Mouse (Mus musculus) liver, postnatal 0 days (tissue): ENCODE data around the gene Fosb. TPM values are rescaled to one million over a fixed set of nuclear protein-coding genes. Genes with fewer than 3 reads are reported as not detected.

Experiments
- ATAC-seq: fragments of 200-750 bp; cut with Nextera tagmentation; 2 replicates; pipeline ENCODE4 v1.8.0; 2017; ENCODE audit warnings: mild to moderate bottlenecking, moderate library complexity
- DNase-seq: peaks from one replicate; pipeline ENCODE4 v3.0.0-alpha.2; 2016
- H3K27ac ChIP-seq: fragments of 300-500 bp; sonication (generic); 2 replicates; pipeline ENCODE4 v1.5.1; 2014; ENCODE audit warnings: antibody characterized with exemption, moderate library complexity, mild to moderate bottlenecking, low read depth
- H3K27me3 ChIP-seq: fragments of 300-500 bp; sonication (generic); 2 replicates; pipeline ENCODE4 v1.6.1; 2014; ENCODE audit warnings: low read length, control low read depth, mixed read lengths; ENCODE audit not compliant: insufficient read depth
- H3K36me3 ChIP-seq: fragments of 300-500 bp; sonication (generic); replicated peaks from 2 replicates; pipeline ENCODE4 v1.6.1; 2014; ENCODE audit warnings: mild to moderate bottlenecking, control low read depth, low read length, moderate library complexity, mixed read lengths; ENCODE audit not compliant: insufficient read depth
- H3K4me1 ChIP-seq: fragments of 300-500 bp; sonication (generic); 2 replicates; pipeline ENCODE4 v1.6.1; 2014; ENCODE audit warnings: antibody characterized with exemption, mild to moderate bottlenecking, control low read depth; ENCODE audit not compliant: insufficient read depth
- H3K4me2 ChIP-seq: fragments of 300-500 bp; sonication (generic); 2 replicates; pipeline ENCODE4 v1.6.1; 2014; ENCODE audit warnings: low read depth, mild to moderate bottlenecking, low read length, moderate library complexity, mixed read lengths
- H3K4me3 ChIP-seq: fragments of 300-500 bp; sonication (generic); 2 replicates; pipeline ENCODE4 v1.5.1; 2014; ENCODE audit warnings: low read depth, low read length
- H3K9ac ChIP-seq: fragments of 300-500 bp; sonication (generic); replicated peaks from 2 replicates; pipeline ENCODE4 v1.6.1; 2014; ENCODE audit warnings: mild to moderate bottlenecking, moderate library complexity
- H3K9me3 ChIP-seq: fragments of 300-500 bp; sonication (generic); 2 replicates; pipeline ENCODE4 v1.6.1; 2016; ENCODE audit warnings: mild to moderate bottlenecking, control low read depth, low read length, mixed read lengths
- CTCF ChIP-seq: sonication (generic); IDR thresholded peaks from 2 replicates; pipeline ENCODE4 v1.5.1; 2016; ENCODE audit warnings: antibody characterized with exemption, low read depth
- EP300 ChIP-seq: IDR thresholded peaks from 2 replicates; pipeline ENCODE4 v1.6.1; 2016; ENCODE audit warnings: antibody characterized with exemption, low read depth, mild to moderate bottlenecking
- WGBS: fragments of 180-500 bp; shearing (Covaris S2); extraction: QIAGEN DNeasy Blood & Tissue Kit; methylation state at CpG from one replicate; pipeline ENCODE4 v1.1.7; 2014; ENCODE audit not compliant: insufficient replicate concordance; 5-methylcytosine and 5-hydroxymethylcytosine counted together
- polyA plus RNA-seq: library from polyadenylated mRNA; unstranded; fragments of >200 nt; fragmentation: Nextera tagmentation; extraction: Ambion mirVana; gene quantifications from 2 replicates; pipeline ENCODE4 v1.2.1, GENCODE M21; 2015

Fosb gene
- polyA plus RNA-seq, 1 experiment from 2014 or later = 0.06 TPM

GRCm38 (mm10) chr7:19297034-19297433, 12.8 kb downstream of the Fosb start:
- 82% methylated on average over 6 of the region's 6 CpGs for WGBS
- H3K9ac ChIP-seq = no peak overlapping the region
- peaks cover 7% of the 10 kb centered on the region for H3K27me3 ChIP-seq

GRCm38 (mm10) chr7:19295503-19296185, 14.2 kb downstream of the Fosb start:
- TF ChIP-seq CTCF (peak; percentile 91), EP300 (no peak)
- Histone ChIP-seq H3K27ac (no peak overlapping the region), H3K36me3 (no peaks in the 10 kb centered on the region)

More at GRCm38 (mm10) chr7:19297034-19297433, 12.8 kb downstream of the Fosb start:
- no peaks in the 10 kb centered on the region for H3K9me3 ChIP-seq
- peaks cover 3% of the 10 kb centered on the region; the same call in 1 of the 2 replicates for H3K4me1 ChIP-seq
- no peak overlapping the region for H3K27ac ChIP-seq
- TF ChIP-seq EP300 = no peak
- TF ChIP-seq CTCF = 0 out of 2 replicates have a peak, but pooled peaks have one; percentile 24
- H3K4me2 ChIP-seq = no peak overlapping the region
- ATAC-seq (no peak), DNase-seq (no peak)
- H3K4me3 ChIP-seq = no peak overlapping the region
- H3K36me3 ChIP-seq = no peaks in the 10 kb centered on the region

GRCm38 (mm10) chr7:19290969-19291596, 18.8 kb downstream of the Fosb start:
- Histone ChIP-seq H3K27ac (0 out of 2 replicates have a peak overlapping the region, but pooled peaks have one; percentile 16), H3K27me3 (0 out of 2 replicates have a peak, but pooled peaks cover 3% of the 10 kb centered on the region), H3K9me3 (no peaks in the 10 kb centered on the region), H3K4me3 (peak overlapping the region; percentile 44), H3K4me2 (peak overlapping the region; percentile 75), H3K9ac (peak overlapping the region; percentile 46), H3K4me1 (peaks cover 15% of the 10 kb centered on the region), H3K36me3 (no peaks in the 10 kb centered on the region)
- WGBS = 3% methylated on average over 20 of the region's 20 CpGs
- DNase-seq (peak; percentile 58), ATAC-seq (peak; percentile 55)
- TF ChIP-seq CTCF (no peak), EP300 (no peak)

More at GRCm38 (mm10) chr7:19295503-19296185, 14.2 kb downstream of the Fosb start:
- H3K4me1 ChIP-seq = peaks cover 15% of the 10 kb centered on the region
- H3K4me3 ChIP-seq = peak overlapping the region; percentile 41
- H3K4me2 ChIP-seq = peak overlapping the region; percentile 76
- H3K9me3 ChIP-seq = no peaks in the 10 kb centered on the region
- ATAC-seq = peak; percentile 72
- peak; percentile 95 for DNase-seq
- no peaks in the 10 kb centered on the region for H3K27me3 ChIP-seq
- H3K9ac ChIP-seq = no peak overlapping the region
- 8% methylated on average over 20 of the region's 22 CpGs for WGBS

- Histone ChIP-seq H3K9me3 (no peaks in the 10 kb centered on the region), H3K4me3 (no peak overlapping the region), H3K36me3 (no peaks in the 10 kb centered on the region), H3K4me2 (no peak overlapping the region), H3K4me1 (peaks cover 9% of the 10 kb centered on the region), H3K27me3 (peaks cover 31% of the 10 kb centered on the region), H3K9ac (no peak overlapping the region), H3K27ac (no peak overlapping the region)
- TF ChIP-seq CTCF = peak; percentile 90
- TF ChIP-seq EP300 = no peak
- ATAC-seq (no peak), DNase-seq (peak; percentile 80)
- 30% methylated on average over 4 of the region's 4 CpGs for WGBS
Measured at GRCm38 (mm10) chr7:19284763-19285162, 25.1 kb downstream of the Fosb start.

GRCm38 (mm10) chr7:19283406-19283804, 26.4 kb downstream of the Fosb start:
- WGBS = 37% methylated on average over 14 of the region's 14 CpGs
- Histone ChIP-seq H3K9me3 (no peaks in the 10 kb centered on the region), H3K36me3 (no peaks in the 10 kb centered on the region), H3K27me3 (peaks cover 45% of the 10 kb centered on the region), H3K4me3 (no peak overlapping the region), H3K4me2 (peak overlapping the region; percentile 85), H3K9ac (no peak overlapping the region), H3K4me1 (peaks cover 9% of the 10 kb centered on the region), H3K27ac (no peak overlapping the region)
- DNase-seq (no peak), ATAC-seq (no peak)
- TF ChIP-seq EP300 (no peak), CTCF (no peak)

GRCm38 (mm10) chr7:19282791-19283405, 27.0 kb downstream of the Fosb start:
- WGBS = 2% methylated on average over 28 of the region's 35 CpGs
- no peak for TF ChIP-seq EP300
- Histone ChIP-seq H3K4me1 (peaks cover 9% of the 10 kb centered on the region), H3K9ac (no peak overlapping the region), H3K27ac (no peak overlapping the region), H3K9me3 (no peaks in the 10 kb centered on the region), H3K27me3 (peaks cover 50% of the 10 kb centered on the region), H3K36me3 (no peaks in the 10 kb centered on the region), H3K4me3 (peak overlapping the region; percentile 40), H3K4me2 (peak overlapping the region; percentile 85)
- peak; percentile 66 for ATAC-seq
- peak; percentile 76 for DNase-seq
